Mouse (Mus musculus): ENCODE data around the gene Tirap.

DNA sequence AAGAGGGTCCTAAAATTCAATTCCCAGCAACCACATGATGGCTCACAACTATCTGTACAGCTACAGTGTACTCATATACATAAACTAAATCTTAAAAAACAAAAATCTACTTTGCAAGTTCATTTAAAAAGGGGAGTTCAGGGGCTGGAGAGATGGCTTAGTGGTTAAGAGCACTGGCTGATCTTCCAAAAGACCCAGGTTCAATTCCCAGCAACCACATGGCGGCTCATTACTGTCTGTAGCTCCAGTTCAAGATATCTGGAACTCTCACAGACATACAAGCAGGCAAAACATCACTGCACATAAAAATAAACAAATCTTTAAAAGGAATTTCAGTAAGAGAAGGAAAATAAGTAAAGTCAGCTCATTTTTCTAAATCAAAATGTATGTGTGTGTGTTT is 38.3 kb upstream of the Tirap start:
- TF ChIP-seq CTCF (IDR thresholded peaks at IDR 0.05; ENCODE audit: control insufficient read depth, insufficient read depth, insufficient replicate concordance, low read depth, low read length) (no peak), POLR2A (IDR thresholded peaks at IDR 0.05; ENCODE audit: control insufficient read depth, low read depth, low read length) (no peak)

Measured in testis, adult 2 months (tissue).